Mouse (Mus musculus) forebrain, embryonic 11.5 days (tissue): ENCODE data around the gene Majin. TPM values are rescaled to one million over a fixed set of nuclear protein-coding genes. Genes with fewer than 3 reads are reported as not detected.

ENCODE experiments used
- ATAC-seq: fragments of 200-750 bp; cut with Nextera tagmentation; replicated peaks from 2 replicates; pipeline ENCODE4 v1.8.0; 2017; ENCODE audit warnings: moderate TSS enrichment; ENCODE audit not compliant: low FRiP score
- DNase-seq: peaks from one replicate; pipeline ENCODE4 v3.0.0-alpha.2; 2017; ENCODE audit warnings: low spot score
- H3K27ac ChIP-seq: fragments of 300-500 bp; sonication (generic); 2 replicates; pipeline ENCODE4 v1.5.1; 2014; ENCODE audit warnings: low read depth, low read length
- H3K27me3 ChIP-seq: fragments of 300-500 bp; sonication (generic); 2 replicates; pipeline ENCODE4 v1.6.1; 2014; ENCODE audit warnings: mild to moderate bottlenecking, low read length, mixed read lengths; ENCODE audit not compliant: control insufficient read depth, insufficient read depth
- H3K36me3 ChIP-seq: fragments of 300-500 bp; sonication (generic); 2 replicates; pipeline ENCODE4 v1.6.1; 2014; ENCODE audit warnings: mild to moderate bottlenecking, low read length, moderate library complexity, mixed read lengths; ENCODE audit not compliant: control insufficient read depth, insufficient read depth
- H3K4me1 ChIP-seq: fragments of 300-500 bp; sonication (generic); replicated peaks from 2 replicates; pipeline ENCODE4 v1.6.1; 2014; ENCODE audit warnings: low read length, mixed read lengths; ENCODE audit not compliant: control insufficient read depth, insufficient read depth
- H3K4me2 ChIP-seq: fragments of 300-500 bp; sonication (generic); 2 replicates; pipeline ENCODE4 v1.6.1; 2014; ENCODE audit warnings: low read depth, mild to moderate bottlenecking, low read length, moderate library complexity, mixed read lengths; ENCODE audit not compliant: severe bottlenecking
- H3K4me3 ChIP-seq: fragments of 300-500 bp; sonication (generic); 2 replicates; pipeline ENCODE4 v1.5.1; 2014; ENCODE audit warnings: low read depth, low read length
- H3K9ac ChIP-seq: fragments of 300-500 bp; sonication (generic); 2 replicates; pipeline ENCODE4 v1.6.1; 2014; ENCODE audit warnings: low read length
- H3K9me3 ChIP-seq: fragments of 300-500 bp; sonication (generic); 2 replicates; pipeline ENCODE4 v1.6.1; 2016; ENCODE audit warnings: low read length, mixed read lengths; ENCODE audit not compliant: control insufficient read depth
- WGBS: fragments of 180-500 bp; shearing (Covaris S2); extraction: QIAGEN DNeasy Blood & Tissue Kit; methylation state at CpG from one replicate; pipeline ENCODE4 v1.1.7; 2014; 5-methylcytosine and 5-hydroxymethylcytosine counted together
- polyA plus RNA-seq: library from polyadenylated mRNA; unstranded; fragments of >200 nt; fragmentation: Nextera tagmentation; extraction: Ambion mirVana; gene quantifications from 2 replicates; pipeline ENCODE4 v1.2.1, GENCODE M21; 2014

Gene Majin
- polyA plus RNA-seq, 1 experiment from 2014 or later = not detected

GRCm38 (mm10) chr19:6241274-6242107 lies 57.3 kb downstream of the Majin start, which contains the start of gene Atg2a:
Atg2a (plus strand) TSS chr19:6241668.
- H3K27ac ChIP-seq = peak within 1 kb of the TSS; percentile 50
- ATAC-seq = peak; percentile 93
- WGBS = under 1% methylated on average over 55 of the region's 55 CpGs
- H3K36me3 ChIP-seq = no peaks in the 10 kb centered on the region; the same call in 1 of the 2 replicates
- H3K4me3 ChIP-seq = peak within 1 kb of the TSS; percentile 85
- H3K27me3 ChIP-seq = no peaks in the 10 kb centered on the region
- peak within 1 kb of the TSS; percentile 90 for H3K9ac ChIP-seq
- H3K9me3 ChIP-seq = no peaks in the 10 kb centered on the region
- DNase-seq = peak; percentile 98
- H3K4me1 ChIP-seq = peaks cover 4% of the 10 kb centered on the region; the same call in 1 of the 2 replicates
- peak within 1 kb of the TSS; percentile 92 for H3K4me2 ChIP-seq

- H3K27me3 ChIP-seq = no peaks in the 10 kb centered on the region
- H3K4me1 ChIP-seq = peaks cover 3% of the 10 kb centered on the region; the same call in 1 of the 2 replicates
- H3K9ac ChIP-seq = peak overlapping the region; percentile 90
- H3K9me3 ChIP-seq = no peaks in the 10 kb centered on the region
- DNase-seq (no peak), ATAC-seq (0 out of 2 replicates have a peak, but pooled peaks have one; percentile 0)
- peak overlapping the region; percentile 92 for H3K4me2 ChIP-seq
- H3K4me3 ChIP-seq = peak overlapping the region; percentile 85
- H3K27ac ChIP-seq = no peak overlapping the region
- H3K36me3 ChIP-seq = no peaks in the 10 kb centered on the region; the same call in 1 of the 2 replicates
- WGBS = 0% methylated on average over 4 of the region's 4 CpGs
Measured at GRCm38 (mm10) chr19:6242281-6242680, 58.1 kb downstream of the Majin start.

- Histone ChIP-seq H3K36me3 (no peaks in the 10 kb centered on the region; the same call in 1 of the 2 replicates), H3K9ac (no peak overlapping the region), H3K9me3 (no peaks in the 10 kb centered on the region), H3K27ac (no peak overlapping the region), H3K4me2 (no peak overlapping the region), H3K4me3 (no peak overlapping the region), H3K4me1 (peaks cover 3% of the 10 kb centered on the region; the same call in 1 of the 2 replicates), H3K27me3 (no peaks in the 10 kb centered on the region)
- no peak for ATAC-seq
- no peak for DNase-seq
- 80% methylated on average over 5 of the region's 5 CpGs for WGBS
Measured at GRCm38 (mm10) chr19:6243226-6243625, 59.0 kb downstream of the Majin start.

- Histone ChIP-seq H3K4me2 (no peak overlapping the region), H3K9ac (no peak overlapping the region), H3K27ac (no peak overlapping the region), H3K9me3 (no peaks in the 10 kb centered on the region), H3K4me3 (no peak overlapping the region), H3K27me3 (no peaks in the 10 kb centered on the region), H3K4me1 (peaks cover 3% of the 10 kb centered on the region; the same call in 1 of the 2 replicates), H3K36me3 (no peaks in the 10 kb centered on the region; the same call in 1 of the 2 replicates)
- ATAC-seq (no peak), DNase-seq (no peak)
- 97% methylated on average over 1 of the region's 1 CpGs for WGBS
Measured at GRCm38 (mm10) chr19:6245806-6246205, 61.6 kb downstream of the Majin start.

GRCm38 (mm10) chr19:6247526-6248300 lies 63.5 kb downstream of the Majin start:
- Histone ChIP-seq H3K4me1 (no peaks in the 10 kb centered on the region), H3K4me2 (no peak overlapping the region), H3K4me3 (no peak overlapping the region), H3K27ac (no peak overlapping the region), H3K9me3 (no peaks in the 10 kb centered on the region), H3K36me3 (no peaks in the 10 kb centered on the region; the same call in 1 of the 2 replicates), H3K9ac (no peak overlapping the region), H3K27me3 (no peaks in the 10 kb centered on the region)
- DNase-seq (no peak), ATAC-seq (no peak)
- WGBS = 93% methylated on average over 29 of the region's 29 CpGs

- no peaks in the 10 kb centered on the region for H3K4me1 ChIP-seq
- no peaks in the 10 kb centered on the region; the same call in 1 of the 2 replicates for H3K36me3 ChIP-seq
- H3K27ac ChIP-seq = no peak overlapping the region
- H3K9me3 ChIP-seq = no peaks in the 10 kb centered on the region
- H3K9ac ChIP-seq = no peak overlapping the region
- 96% methylated on average over 4 of the region's 4 CpGs for WGBS
- ATAC-seq (no peak), DNase-seq (no peak)
- H3K4me2 ChIP-seq = no peak overlapping the region
- H3K27me3 ChIP-seq = no peaks in the 10 kb centered on the region
- H3K4me3 ChIP-seq = no peak overlapping the region
Measured at GRCm38 (mm10) chr19:6253021-6253420, 68.8 kb downstream of the Majin start.

GRCm38 (mm10) chr19:6260428-6260827 lies 76.2 kb downstream of the Majin start:
- Histone ChIP-seq H3K27ac (no peak overlapping the region), H3K4me2 (no peak overlapping the region), H3K4me3 (no peak overlapping the region), H3K36me3 (peaks cover 4% of the 10 kb centered on the region; the same call in 1 of the 2 replicates), H3K4me1 (no peaks in the 10 kb centered on the region), H3K9me3 (no peaks in the 10 kb centered on the region), H3K27me3 (no peaks in the 10 kb centered on the region), H3K9ac (no peak overlapping the region)
- no peak for ATAC-seq
- DNase-seq = no peak
- WGBS = 76% methylated on average over 2 of the region's 2 CpGs

GRCm38 (mm10) chr19:6260946-6261345 lies 76.8 kb downstream of the Majin start:
- Histone ChIP-seq H3K36me3 (peaks cover 4% of the 10 kb centered on the region; the same call in 1 of the 2 replicates), H3K4me2 (no peak overlapping the region), H3K9ac (no peak overlapping the region), H3K27ac (no peak overlapping the region), H3K4me3 (no peak overlapping the region), H3K4me1 (no peaks in the 10 kb centered on the region), H3K27me3 (no peaks in the 10 kb centered on the region), H3K9me3 (no peaks in the 10 kb centered on the region)
- 81% methylated on average over 4 of the region's 4 CpGs for WGBS
- ATAC-seq (no peak), DNase-seq (no peak)
